26 mouse cellular contexts compared by ENCODE assay signal in genomic region chr9:5663886-5664285, GRCm38 (mm10).
"Had no signal": no experiment of that assay in that cellular context is flagged by ENCODE, and none has a peak within 500 bp of the region (broad histone marks: within the 10 kb centered on the region; RNA-seq: fewer than 3 reads in every experiment).

No protein-coding gene starts in this region.

- H3K4me2 ChIP-seq: embryonic facial prominence, embryonic 12.5 days; embryonic facial prominence, embryonic 13.5 days; embryonic facial prominence, embryonic 15.5 days; forebrain, embryonic 12.5 days; forebrain, embryonic 13.5 days; forebrain, embryonic 15.5 days had no signal

- DNase-seq: cerebellum, adult 9-11 months; cerebellum, postnatal 10 days; cerebellum, postnatal 14 days; cerebellum, postnatal 36 days; embryo, embryonic 11 days; forebrain, postnatal 0 days; gastrocnemius, adult 2 months; gastrocnemius, postnatal 10 days; gastrocnemius, postnatal 14 days; gastrocnemius, postnatal 25 days; gastrocnemius, postnatal 36 days; heart, adult 11 months; heart, adult 18-20 months; heart, adult 2 months had no signal

- H3K9ac ChIP-seq: embryonic facial prominence, embryonic 12.5 days; embryonic facial prominence, embryonic 13.5 days; embryonic facial prominence, embryonic 15.5 days; forebrain, embryonic 12.5 days; forebrain, embryonic 13.5 days; forebrain, embryonic 15.5 days; forebrain, postnatal 0 days had no signal

- ATAC-seq: forebrain, embryonic 13.5 days; forebrain, embryonic 14.5 days; forebrain, embryonic 15.5 days; forebrain, embryonic 16.5 days; forebrain, postnatal 0 days had no signal

- H3K9me3 ChIP-seq: embryonic facial prominence, embryonic 10.5 days; embryonic facial prominence, embryonic 12.5 days; embryonic facial prominence, embryonic 15.5 days; forebrain, embryonic 12.5 days; forebrain, embryonic 13.5 days; forebrain, embryonic 15.5 days; heart, embryonic 10.5 days had no signal

- H3K4me1 ChIP-seq: embryonic facial prominence, embryonic 10.5 days; embryonic facial prominence, embryonic 12.5 days; embryonic facial prominence, embryonic 13.5 days; embryonic facial prominence, embryonic 15.5 days; forebrain, embryonic 10.5 days; forebrain, embryonic 12.5 days; forebrain, embryonic 13.5 days; forebrain, embryonic 15.5 days; heart, embryonic 10.5 days had no signal

- H3K4me3 ChIP-seq: embryonic facial prominence, embryonic 10.5 days; embryonic facial prominence, embryonic 12.5 days; embryonic facial prominence, embryonic 13.5 days; embryonic facial prominence, embryonic 15.5 days; erythroblast, embryonic 14.5 days; forebrain, embryonic 10.5 days; forebrain, embryonic 12.5 days; forebrain, embryonic 13.5 days; forebrain, embryonic 15.5 days; gastrocnemius, adult 2 months; heart, adult 2 months; heart, embryonic 10.5 days had no signal

- H3K27ac ChIP-seq: embryonic facial prominence, embryonic 10.5 days; embryonic facial prominence, embryonic 12.5 days; embryonic facial prominence, embryonic 13.5 days; embryonic facial prominence, embryonic 15.5 days; forebrain, embryonic 10.5 days; forebrain, embryonic 12.5 days; forebrain, embryonic 13.5 days; forebrain, embryonic 15.5 days; gastrocnemius, adult 2 months; heart, adult 2 months; heart, embryonic 10.5 days had no signal

- H3K36me3 ChIP-seq: embryonic facial prominence, embryonic 10.5 days; embryonic facial prominence, embryonic 12.5 days; embryonic facial prominence, embryonic 13.5 days; embryonic facial prominence, embryonic 15.5 days; forebrain, embryonic 10.5 days; forebrain, embryonic 12.5 days; forebrain, embryonic 15.5 days; heart, embryonic 10.5 days had no signal

- H3K27me3 ChIP-seq: embryonic facial prominence, embryonic 12.5 days; embryonic facial prominence, embryonic 13.5 days; embryonic facial prominence, embryonic 15.5 days; forebrain, embryonic 12.5 days; forebrain, embryonic 13.5 days; forebrain, embryonic 15.5 days had no signal
